Mouse (Mus musculus) lung, embryonic 16.5 days (tissue): ENCODE results near the gene Ubiad1. TPM values are rescaled to one million over a fixed set of nuclear protein-coding genes. Genes with fewer than 3 reads are reported as not detected.

Source experiments
- ATAC-seq: fragments of 200-750 bp; cut with Nextera tagmentation; 2 replicates; pipeline ENCODE4 v1.8.0; 2017; ENCODE audit warnings: low read depth, mild to moderate bottlenecking, moderate library complexity
- H3K27ac ChIP-seq: fragments of 300-500 bp; sonication (generic); 2 replicates; pipeline ENCODE4 v1.5.1; 2014; ENCODE audit warnings: mild to moderate bottlenecking, control low read depth, low read length
- H3K27me3 ChIP-seq: fragments of 300-500 bp; sonication (generic); 2 replicates; pipeline ENCODE4 v1.6.1; 2014; ENCODE audit warnings: low read depth, low read length, mixed read lengths; ENCODE audit not compliant: control insufficient read depth, insufficient read depth
- H3K36me3 ChIP-seq: fragments of 300-500 bp; sonication (generic); 2 replicates; pipeline ENCODE4 v1.6.1; 2014; ENCODE audit warnings: low read length; ENCODE audit not compliant: control insufficient read depth, insufficient read depth
- H3K4me1 ChIP-seq: fragments of 300-500 bp; sonication (generic); replicated peaks from 2 replicates; pipeline ENCODE4 v1.6.1; 2014; ENCODE audit warnings: low read length, mixed read lengths; ENCODE audit not compliant: control insufficient read depth, insufficient read depth
- H3K4me2 ChIP-seq: fragments of 300-500 bp; sonication (generic); 2 replicates; pipeline ENCODE4 v1.6.1; 2014; ENCODE audit warnings: low read depth, low read length, control low read depth
- H3K4me3 ChIP-seq: fragments of 300-500 bp; sonication (generic); 2 replicates; pipeline ENCODE4 v1.5.1; 2014; ENCODE audit warnings: mild to moderate bottlenecking, low read length, control low read depth
- H3K9ac ChIP-seq: fragments of 300-500 bp; sonication (generic); 2 replicates; pipeline ENCODE4 v1.6.1; 2014; ENCODE audit warnings: low read length, control low read depth
- H3K9me3 ChIP-seq: fragments of 300-500 bp; sonication (generic); 2 replicates; pipeline ENCODE4 v1.6.1; 2016; ENCODE audit warnings: low read length; ENCODE audit not compliant: control insufficient read depth
- WGBS: fragments of 180-500 bp; shearing (Covaris S2); extraction: QIAGEN DNeasy Blood & Tissue Kit; methylation state at CpG from one replicate; pipeline ENCODE4 v1.1.7; 2014; 5-methylcytosine and 5-hydroxymethylcytosine counted together
- polyA plus RNA-seq: library from polyadenylated mRNA; unstranded; fragments of >200 nt; fragmentation: Nextera tagmentation; extraction: Ambion mirVana; gene quantifications from 2 replicates; pipeline ENCODE4 v1.2.1, GENCODE M21; 2015

The Ubiad1 gene
- 22.8 and 24.0 TPM in 2 replicates for polyA plus RNA-seq

DNA sequence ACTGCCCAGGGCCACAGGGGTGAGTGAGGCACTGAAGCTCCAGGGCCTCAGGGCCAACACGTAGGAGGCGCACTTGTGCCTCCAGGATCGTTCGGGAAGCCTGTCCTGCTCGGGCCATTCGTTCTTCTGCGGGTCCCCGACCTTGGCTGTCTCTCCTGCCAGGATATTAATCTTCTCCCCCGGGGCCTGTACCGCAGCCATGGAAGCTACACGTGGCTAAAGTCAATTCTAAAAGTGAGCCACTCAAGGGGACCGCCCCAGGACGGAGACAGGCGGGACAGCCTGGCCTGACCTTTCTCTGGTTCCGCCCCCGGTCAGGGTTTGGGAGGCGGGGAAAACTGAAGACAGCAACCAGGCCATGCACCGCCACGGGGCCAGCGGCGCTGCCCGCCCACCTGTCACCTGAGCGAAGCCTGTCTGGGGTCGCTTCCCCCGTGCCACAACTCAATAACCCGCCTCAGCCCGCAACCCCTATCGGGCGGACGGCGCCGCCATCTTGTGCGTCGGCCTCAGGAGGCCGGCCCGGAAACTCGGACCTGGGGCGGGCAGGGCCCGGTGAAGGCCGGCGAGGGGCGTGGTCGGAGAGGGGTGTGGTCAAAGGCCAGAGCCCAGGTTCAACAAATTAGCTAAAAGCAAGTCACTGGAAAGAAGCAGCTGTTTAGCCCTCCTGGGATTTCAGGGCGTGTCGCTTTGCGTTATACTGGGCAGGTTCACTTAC lies at the start of gene Ubiad1:
Gene Ubiad1 (minus strand): TSS at position 522 of the 718 bp plus-strand sequence.
- Histone ChIP-seq H3K27me3 (no peaks in the 10 kb centered on the region), H3K27ac (peak within 1 kb of the TSS; percentile 86), H3K4me2 (peak within 1 kb of the TSS; percentile 79), H3K9ac (peak within 1 kb of the TSS; percentile 93), H3K4me1 (peaks cover 14% of the 10 kb centered on the region), H3K36me3 (no peaks in the 10 kb centered on the region), H3K4me3 (peak within 1 kb of the TSS; percentile 91), H3K9me3 (no peaks in the 10 kb centered on the region)
- under 1% methylated on average over 46 of the region's 46 CpGs for WGBS
- peak; percentile 74 for ATAC-seq

- no peak overlapping the region for H3K4me2 ChIP-seq
- ATAC-seq = no peak
- H3K27me3 ChIP-seq = no peaks in the 10 kb centered on the region
- H3K9ac ChIP-seq = no peak overlapping the region
- H3K9me3 ChIP-seq = no peaks in the 10 kb centered on the region
- no peak overlapping the region for H3K4me3 ChIP-seq
- no peaks in the 10 kb centered on the region for H3K4me1 ChIP-seq
- peaks cover 26% of the 10 kb centered on the region for H3K36me3 ChIP-seq
- WGBS = 88% methylated on average over 7 of the region's 7 CpGs
- no peak overlapping the region for H3K27ac ChIP-seq
These were observed 46.9 kb upstream of the Ubiad1 start for GRCm38 (mm10) chr4:148491448-148491847.

- no peak overlapping the region for H3K4me3 ChIP-seq
- H3K36me3 ChIP-seq = peaks cover 33% of the 10 kb centered on the region
- H3K27me3 ChIP-seq = no peaks in the 10 kb centered on the region
- 32% methylated on average over 6 of the region's 6 CpGs for WGBS
- 0 out of 2 replicates have a peak, but pooled peaks have one; percentile 43 for ATAC-seq
- H3K9me3 ChIP-seq = no peaks in the 10 kb centered on the region
- H3K27ac ChIP-seq = no peak overlapping the region
- no peaks in the 10 kb centered on the region for H3K4me1 ChIP-seq
- H3K4me2 ChIP-seq = no peak overlapping the region
- H3K9ac ChIP-seq = no peak overlapping the region
These were observed 45.9 kb upstream of the Ubiad1 start for GRCm38 (mm10) chr4:148490502-148490901.

DNA sequence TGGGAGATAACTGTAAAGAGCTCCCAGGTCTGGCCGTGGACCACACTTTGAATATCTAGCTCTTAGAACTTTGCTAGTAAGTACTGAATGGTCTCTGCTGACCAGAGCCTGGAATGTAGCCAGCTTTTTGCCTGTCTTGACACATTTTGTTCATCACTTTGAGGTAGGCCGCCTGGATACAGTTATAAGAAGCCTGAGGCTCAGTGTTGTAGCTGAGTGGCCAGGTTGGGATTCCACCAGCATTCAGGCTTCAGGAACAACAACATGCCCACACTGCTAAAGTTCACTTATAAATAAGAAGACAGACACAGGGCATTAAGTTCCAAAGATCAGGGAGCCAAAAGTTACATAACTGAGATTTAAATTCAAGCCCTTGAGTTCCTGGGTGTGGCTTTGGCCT lies 43.3 kb upstream of the Ubiad1 start:
- no peaks in the 10 kb centered on the region for H3K9me3 ChIP-seq
- peaks cover 50% of the 10 kb centered on the region for H3K36me3 ChIP-seq
- no peak overlapping the region for H3K4me3 ChIP-seq
- WGBS = 63% methylated on average over 2 of the region's 2 CpGs
- no peak overlapping the region for H3K9ac ChIP-seq
- H3K27me3 ChIP-seq = no peaks in the 10 kb centered on the region
- no peak overlapping the region for H3K4me2 ChIP-seq
- ATAC-seq = no peak
- H3K4me1 ChIP-seq = no peaks in the 10 kb centered on the region
- no peak overlapping the region for H3K27ac ChIP-seq

DNA sequence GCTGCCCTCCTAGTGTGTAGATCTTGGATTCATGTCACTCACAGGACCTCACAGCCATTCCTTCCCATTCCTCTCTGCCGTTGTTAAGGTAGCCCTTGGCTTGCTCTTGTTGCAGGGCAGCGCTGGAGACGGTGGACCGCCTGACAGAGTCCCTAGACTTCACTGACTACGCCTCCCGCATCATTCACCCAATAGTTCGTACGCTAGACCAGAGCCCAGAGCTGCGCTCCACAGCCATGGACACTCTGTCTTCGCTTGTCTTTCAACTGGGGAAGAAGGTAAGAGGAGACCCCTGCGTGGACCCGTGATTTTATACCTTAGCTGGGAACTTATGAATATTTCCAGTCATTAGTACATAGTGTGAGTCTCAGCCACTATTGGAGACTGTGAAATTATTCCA lies 39.9 kb upstream of the Ubiad1 start:
- H3K4me2 ChIP-seq = no peak overlapping the region
- no peak overlapping the region for H3K9ac ChIP-seq
- peaks cover 49% of the 10 kb centered on the region for H3K36me3 ChIP-seq
- no peaks in the 10 kb centered on the region for H3K9me3 ChIP-seq
- no peaks in the 10 kb centered on the region for H3K27me3 ChIP-seq
- WGBS = 93% methylated on average over 12 of the region's 12 CpGs
- no peaks in the 10 kb centered on the region for H3K4me1 ChIP-seq
- H3K4me3 ChIP-seq = no peak overlapping the region
- no peak for ATAC-seq
- no peak overlapping the region for H3K27ac ChIP-seq

- Histone ChIP-seq H3K27me3 (no peaks in the 10 kb centered on the region), H3K9ac (no peak overlapping the region), H3K9me3 (no peaks in the 10 kb centered on the region), H3K4me2 (no peak overlapping the region), H3K36me3 (peaks cover 43% of the 10 kb centered on the region), H3K4me3 (no peak overlapping the region), H3K27ac (no peak overlapping the region), H3K4me1 (no peaks in the 10 kb centered on the region)
- no peak for ATAC-seq
- 91% methylated on average over 2 of the region's 2 CpGs for WGBS
These were observed 37.1 kb upstream of the Ubiad1 start for GRCm38 (mm10) chr4:148481557-148482168.

DNA sequence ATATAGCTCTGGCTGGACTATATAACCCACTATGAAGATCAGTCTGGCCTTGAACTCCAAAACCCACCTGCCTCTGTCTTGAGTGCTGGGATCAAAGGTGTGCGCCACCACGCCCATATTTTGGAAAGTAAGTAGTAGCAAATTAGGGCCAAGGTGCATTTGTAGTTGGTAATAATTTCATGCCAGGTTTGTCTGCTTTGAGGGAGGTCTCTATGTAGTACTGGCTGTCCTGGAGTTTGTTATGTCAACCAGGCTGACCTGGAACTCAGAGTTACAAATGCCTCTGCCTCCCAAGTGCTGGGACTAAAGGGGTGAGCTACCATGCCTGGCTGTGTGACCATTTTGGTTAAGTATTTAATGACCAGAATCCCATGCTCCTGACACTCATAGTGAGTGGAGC lies 35.7 kb upstream of the Ubiad1 start:
- 97% methylated on average over 2 of the region's 2 CpGs for WGBS
- H3K4me1 ChIP-seq = no peaks in the 10 kb centered on the region
- no peak overlapping the region for H3K9ac ChIP-seq
- no peak overlapping the region for H3K4me2 ChIP-seq
- no peak overlapping the region for H3K27ac ChIP-seq
- no peaks in the 10 kb centered on the region for H3K9me3 ChIP-seq
- no peaks in the 10 kb centered on the region for H3K27me3 ChIP-seq
- H3K36me3 ChIP-seq = peaks cover 38% of the 10 kb centered on the region
- no peak for ATAC-seq
- no peak overlapping the region for H3K4me3 ChIP-seq

GRCm38 (mm10) chr4:148473496-148473895 lies 28.9 kb upstream of the Ubiad1 start:
- ATAC-seq = no peak
- Histone ChIP-seq H3K36me3 (peaks cover 47% of the 10 kb centered on the region), H3K9ac (no peak overlapping the region), H3K9me3 (no peaks in the 10 kb centered on the region), H3K27me3 (no peaks in the 10 kb centered on the region), H3K4me2 (no peak overlapping the region), H3K27ac (no peak overlapping the region), H3K4me3 (no peak overlapping the region), H3K4me1 (no peaks in the 10 kb centered on the region)
- WGBS = 89% methylated on average over 5 of the region's 5 CpGs

DNA sequence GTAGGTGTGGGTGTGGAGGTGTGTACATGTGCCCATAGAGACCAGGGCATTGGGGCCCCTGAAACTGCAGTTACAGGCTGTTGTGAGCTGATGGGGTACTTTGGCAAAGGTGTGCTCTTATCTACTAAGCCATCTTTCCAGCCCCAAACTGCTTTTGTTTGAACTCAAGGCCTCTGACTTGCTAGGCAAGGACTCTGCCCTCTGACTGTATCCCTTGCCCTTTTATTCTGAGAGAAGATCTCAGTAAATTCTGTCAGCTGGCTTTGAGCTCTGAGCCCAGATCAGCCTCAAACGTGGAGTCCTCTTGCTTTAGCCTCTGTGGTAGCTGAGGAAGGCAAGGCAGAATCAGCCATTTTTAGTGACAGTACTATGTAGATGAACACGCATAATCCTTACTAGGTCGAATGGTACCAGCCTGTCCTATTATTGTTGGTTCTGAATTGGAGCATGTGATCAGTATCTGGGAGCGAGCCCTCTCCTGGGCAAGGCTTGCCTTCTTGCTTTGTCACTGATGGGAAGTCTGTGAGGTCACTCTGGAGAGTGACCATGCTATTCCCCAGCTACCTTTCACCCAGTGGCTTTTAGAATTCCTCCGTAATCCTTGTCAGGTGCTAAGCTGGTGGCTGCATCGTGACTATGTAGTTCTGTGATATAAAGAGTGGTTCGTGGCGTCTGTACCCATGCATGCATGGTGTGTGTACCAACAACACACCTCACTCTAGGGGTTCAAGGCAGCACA lies 28.0 kb upstream of the Ubiad1 start:
- peaks cover 56% of the 10 kb centered on the region for H3K36me3 ChIP-seq
- no peaks in the 10 kb centered on the region for H3K4me1 ChIP-seq
- no peaks in the 10 kb centered on the region for H3K27me3 ChIP-seq
- 94% methylated on average over 8 of the region's 8 CpGs for WGBS
- ATAC-seq = no peak
- no peak overlapping the region for H3K9ac ChIP-seq
- H3K4me2 ChIP-seq = no peak overlapping the region
- H3K27ac ChIP-seq = no peak overlapping the region
- no peak overlapping the region for H3K4me3 ChIP-seq
- no peaks in the 10 kb centered on the region for H3K9me3 ChIP-seq
